Mouse (Mus musculus) small intestine, adult 2 months (tissue): ENCODE data around the gene Tpo.

Experiments used
- CTCF ChIP-seq: fragments of 200-500 bp; IDR thresholded peaks from 2 replicates; pipeline ENCODE4 v1.5.1; 2012; ENCODE audit warnings: low read depth, mild to moderate bottlenecking, control low read depth, inconsistent platforms, low read length, moderate library complexity, mixed read lengths; ENCODE audit not compliant: insufficient replicate concordance, insufficient read length; ENCODE audit errors: extremely low read depth
- POLR2A ChIP-seq: fragments of 200-500 bp; IDR thresholded peaks from 2 replicates; pipeline ENCODE4 v1.6.1; 2012; ENCODE audit warnings: low read depth, mild to moderate bottlenecking, control low read depth, inconsistent platforms, low read length, moderate library complexity

GRCm38 (mm10) chr12:30039565-30039964, 92.9 kb downstream of the Tpo start:
- TF ChIP-seq POLR2A (no peak), CTCF (peak; percentile 58; the same call in 1 of the 2 replicates)
